Mouse (Mus musculus): ENCODE measurements around the gene Zfand3. TPM values are rescaled to one million over a fixed set of nuclear protein-coding genes. Genes with fewer than 3 reads are reported as not detected.
A peak's percentile ranks its signal among the peaks of the same experiment; 100 is the strongest.

Gene Zfand3
- polyA plus RNA-seq, 1 experiment from 2014 or later: 47.2 TPM

- H3K4me2 ChIP-seq (replicated peaks; ENCODE audit: low read depth, low read length): no peak overlapping the region
- peak overlapping the region; percentile 55; the same call in 1 of the 2 replicates for H3K27ac ChIP-seq (ENCODE audit: low read length)
- H3K4me1 ChIP-seq (ENCODE audit: control insufficient read depth, insufficient read depth, low read length): peaks cover 12% of the 10 kb centered on the region
- no peak for ATAC-seq (ENCODE audit: insufficient number of reproducible peaks, insufficient read depth, low FRiP score, low read depth)
- no peaks in the 10 kb centered on the region for H3K36me3 ChIP-seq (ENCODE audit: control insufficient read depth, insufficient read depth, low read length)
- H3K27me3 ChIP-seq (ENCODE audit: control insufficient read depth, insufficient read depth, low read length): no peaks in the 10 kb centered on the region
- 57% methylated on average over 4 of the region's 4 CpGs for WGBS
- H3K9ac ChIP-seq (replicated peaks; ENCODE audit: low read depth, low read length): no peak overlapping the region
- no peaks in the 10 kb centered on the region for H3K9me3 ChIP-seq (ENCODE audit: control insufficient read depth, low read depth, low read length)
- H3K4me3 ChIP-seq (ENCODE audit: low read depth, low read length): no peak overlapping the region
Observed at GRCm38 (mm10) chr17:30230428-30230827, 225.9 kb downstream of the Zfand3 start.

GRCm38 (mm10) chr17:30231483-30231882 lies 226.9 kb downstream of the Zfand3 start:
- H3K4me1 ChIP-seq (ENCODE audit: control insufficient read depth, insufficient read depth, low read length): peaks cover 11% of the 10 kb centered on the region
- ATAC-seq (ENCODE audit: insufficient number of reproducible peaks, insufficient read depth, low FRiP score, low read depth): no peak
- H3K9me3 ChIP-seq (ENCODE audit: control insufficient read depth, low read depth, low read length): no peaks in the 10 kb centered on the region
- H3K4me3 ChIP-seq (ENCODE audit: low read depth, low read length): no peak overlapping the region
- H3K36me3 ChIP-seq (ENCODE audit: control insufficient read depth, insufficient read depth, low read length): no peaks in the 10 kb centered on the region
- H3K9ac ChIP-seq (replicated peaks; ENCODE audit: low read depth, low read length): no peak overlapping the region
- 83% methylated on average over 1 of the region's 1 CpGs for WGBS
- H3K27me3 ChIP-seq (ENCODE audit: control insufficient read depth, insufficient read depth, low read length): no peaks in the 10 kb centered on the region
- no peak overlapping the region for H3K4me2 ChIP-seq (replicated peaks; ENCODE audit: low read depth, low read length)
- H3K27ac ChIP-seq (ENCODE audit: low read length): no peak overlapping the region

- no peak overlapping the region for H3K9ac ChIP-seq (replicated peaks; ENCODE audit: low read depth, low read length)
- no peaks in the 10 kb centered on the region for H3K9me3 ChIP-seq (ENCODE audit: control insufficient read depth, low read depth, low read length)
- H3K4me3 ChIP-seq (ENCODE audit: low read depth, low read length): no peak overlapping the region
- H3K27ac ChIP-seq (ENCODE audit: low read length): no peak overlapping the region
- H3K36me3 ChIP-seq (ENCODE audit: control insufficient read depth, insufficient read depth, low read length): no peaks in the 10 kb centered on the region
- 58% methylated on average over 4 of the region's 4 CpGs for WGBS
- H3K27me3 ChIP-seq (ENCODE audit: control insufficient read depth, insufficient read depth, low read length): no peaks in the 10 kb centered on the region
- H3K4me2 ChIP-seq (replicated peaks; ENCODE audit: low read depth, low read length): no peak overlapping the region
- no peak for ATAC-seq (ENCODE audit: insufficient number of reproducible peaks, insufficient read depth, low FRiP score, low read depth)
- peaks cover 11% of the 10 kb centered on the region for H3K4me1 ChIP-seq (ENCODE audit: control insufficient read depth, insufficient read depth, low read length)
Observed at GRCm38 (mm10) chr17:30232698-30233097, 228.2 kb downstream of the Zfand3 start.

GRCm38 (mm10) chr17:30235380-30235779 lies 230.8 kb downstream of the Zfand3 start:
- no peak for ATAC-seq (ENCODE audit: insufficient number of reproducible peaks, insufficient read depth, low FRiP score, low read depth)

GRCm38 (mm10) chr17:30236611-30237010 lies 232.1 kb downstream of the Zfand3 start:
- Histone ChIP-seq H3K27me3 (ENCODE audit: control insufficient read depth, insufficient read depth, low read length) (no peaks in the 10 kb centered on the region), H3K27ac (ENCODE audit: low read length) (no peak overlapping the region), H3K36me3 (ENCODE audit: control insufficient read depth, insufficient read depth, low read length) (no peaks in the 10 kb centered on the region), H3K4me1 (ENCODE audit: control insufficient read depth, insufficient read depth, low read length) (0 out of 2 replicates have a peak, but pooled peaks cover 3% of the 10 kb centered on the region), H3K9me3 (ENCODE audit: control insufficient read depth, low read depth, low read length) (no peaks in the 10 kb centered on the region), H3K9ac (replicated peaks; ENCODE audit: low read depth, low read length) (no peak overlapping the region), H3K4me2 (replicated peaks; ENCODE audit: low read depth, low read length) (no peak overlapping the region), H3K4me3 (ENCODE audit: low read depth, low read length) (no peak overlapping the region)
- 74% methylated on average over 6 of the region's 6 CpGs for WGBS
- no peak for ATAC-seq (ENCODE audit: insufficient number of reproducible peaks, insufficient read depth, low FRiP score, low read depth)

More at GRCm38 (mm10) chr17:30235380-30235779, 230.8 kb downstream of the Zfand3 start:
- H3K4me1 ChIP-seq (ENCODE audit: control insufficient read depth, insufficient read depth, low read length): peaks cover 8% of the 10 kb centered on the region; the same call in 1 of the 2 replicates
- no peak overlapping the region for H3K9ac ChIP-seq (replicated peaks; ENCODE audit: low read depth, low read length)
- no peaks in the 10 kb centered on the region for H3K36me3 ChIP-seq (ENCODE audit: control insufficient read depth, insufficient read depth, low read length)
- WGBS: 45% methylated on average over 4 of the region's 4 CpGs
- H3K9me3 ChIP-seq (ENCODE audit: control insufficient read depth, low read depth, low read length): no peaks in the 10 kb centered on the region
- no peak overlapping the region for H3K27ac ChIP-seq (ENCODE audit: low read length)
- no peak overlapping the region for H3K4me2 ChIP-seq (replicated peaks; ENCODE audit: low read depth, low read length)
- H3K27me3 ChIP-seq (ENCODE audit: control insufficient read depth, insufficient read depth, low read length): no peaks in the 10 kb centered on the region
- no peak overlapping the region for H3K4me3 ChIP-seq (ENCODE audit: low read depth, low read length)

GRCm38 (mm10) chr17:30237600-30237999 lies 233.1 kb downstream of the Zfand3 start:
- H3K36me3 ChIP-seq (ENCODE audit: control insufficient read depth, insufficient read depth, low read length): no peaks in the 10 kb centered on the region
- 0 out of 2 replicates have a peak, but pooled peaks cover 3% of the 10 kb centered on the region for H3K4me1 ChIP-seq (ENCODE audit: control insufficient read depth, insufficient read depth, low read length)
- 90% methylated on average over 7 of the region's 7 CpGs for WGBS
- H3K4me2 ChIP-seq (replicated peaks; ENCODE audit: low read depth, low read length): no peak overlapping the region
- H3K27me3 ChIP-seq (ENCODE audit: control insufficient read depth, insufficient read depth, low read length): no peaks in the 10 kb centered on the region
- no peak overlapping the region for H3K9ac ChIP-seq (replicated peaks; ENCODE audit: low read depth, low read length)
- no peak overlapping the region for H3K27ac ChIP-seq (ENCODE audit: low read length)
- no peaks in the 10 kb centered on the region for H3K9me3 ChIP-seq (ENCODE audit: control insufficient read depth, low read depth, low read length)
- no peak for ATAC-seq (ENCODE audit: insufficient number of reproducible peaks, insufficient read depth, low FRiP score, low read depth)
- H3K4me3 ChIP-seq (ENCODE audit: low read depth, low read length): no peak overlapping the region

- WGBS: 71% methylated on average over 5 of the region's 5 CpGs
- H3K27ac ChIP-seq (ENCODE audit: low read length): no peak overlapping the region
- H3K9me3 ChIP-seq (ENCODE audit: control insufficient read depth, low read depth, low read length): no peaks in the 10 kb centered on the region
Observed at GRCm38 (mm10) chr17:30239458-30239857, 234.9 kb downstream of the Zfand3 start.

GRCm38 (mm10) chr17:30240659-30241058 lies 236.1 kb downstream of the Zfand3 start:
- ATAC-seq (ENCODE audit: insufficient number of reproducible peaks, insufficient read depth, low FRiP score, low read depth): no peak
- WGBS: 80% methylated on average over 4 of the region's 4 CpGs

More at GRCm38 (mm10) chr17:30239458-30239857, 234.9 kb downstream of the Zfand3 start:
- H3K9ac ChIP-seq (replicated peaks; ENCODE audit: low read depth, low read length): no peak overlapping the region
- no peaks in the 10 kb centered on the region for H3K27me3 ChIP-seq (ENCODE audit: control insufficient read depth, insufficient read depth, low read length)
- no peak overlapping the region for H3K4me3 ChIP-seq (ENCODE audit: low read depth, low read length)
- H3K36me3 ChIP-seq (ENCODE audit: control insufficient read depth, insufficient read depth, low read length): no peaks in the 10 kb centered on the region
- H3K4me2 ChIP-seq (replicated peaks; ENCODE audit: low read depth, low read length): no peak overlapping the region
- peaks cover 5% of the 10 kb centered on the region; the same call in 1 of the 2 replicates for H3K4me1 ChIP-seq (ENCODE audit: control insufficient read depth, insufficient read depth, low read length)
- ATAC-seq (ENCODE audit: insufficient number of reproducible peaks, insufficient read depth, low FRiP score, low read depth): no peak

GRCm38 (mm10) chr17:30241061-30241460 lies 236.5 kb downstream of the Zfand3 start:
- no peaks in the 10 kb centered on the region for H3K27me3 ChIP-seq (ENCODE audit: control insufficient read depth, insufficient read depth, low read length)
- ATAC-seq (ENCODE audit: insufficient number of reproducible peaks, insufficient read depth, low FRiP score, low read depth): no peak
- no peak overlapping the region for H3K4me2 ChIP-seq (replicated peaks; ENCODE audit: low read depth, low read length)
- H3K36me3 ChIP-seq (ENCODE audit: control insufficient read depth, insufficient read depth, low read length): no peaks in the 10 kb centered on the region
- H3K27ac ChIP-seq (ENCODE audit: low read length): no peak overlapping the region
- no peak overlapping the region for H3K4me3 ChIP-seq (ENCODE audit: low read depth, low read length)
- no peaks in the 10 kb centered on the region for H3K9me3 ChIP-seq (ENCODE audit: control insufficient read depth, low read depth, low read length)
- H3K9ac ChIP-seq (replicated peaks; ENCODE audit: low read depth, low read length): no peak overlapping the region
- 77% methylated on average over 6 of the region's 6 CpGs for WGBS
- H3K4me1 ChIP-seq (ENCODE audit: control insufficient read depth, insufficient read depth, low read length): peaks cover 19% of the 10 kb centered on the region; the same call in 1 of the 2 replicates

More at GRCm38 (mm10) chr17:30240659-30241058, 236.1 kb downstream of the Zfand3 start:
- no peak overlapping the region for H3K4me2 ChIP-seq (replicated peaks; ENCODE audit: low read depth, low read length)
- H3K4me3 ChIP-seq (ENCODE audit: low read depth, low read length): no peak overlapping the region
- no peaks in the 10 kb centered on the region for H3K9me3 ChIP-seq (ENCODE audit: control insufficient read depth, low read depth, low read length)
- H3K9ac ChIP-seq (replicated peaks; ENCODE audit: low read depth, low read length): no peak overlapping the region
- no peak overlapping the region for H3K27ac ChIP-seq (ENCODE audit: low read length)
- no peaks in the 10 kb centered on the region for H3K27me3 ChIP-seq (ENCODE audit: control insufficient read depth, insufficient read depth, low read length)
- peaks cover 16% of the 10 kb centered on the region; the same call in 1 of the 2 replicates for H3K4me1 ChIP-seq (ENCODE audit: control insufficient read depth, insufficient read depth, low read length)
- H3K36me3 ChIP-seq (ENCODE audit: control insufficient read depth, insufficient read depth, low read length): no peaks in the 10 kb centered on the region
